ENCODE assay signal across 32 mouse cellular contexts in the genomic region with DNA sequence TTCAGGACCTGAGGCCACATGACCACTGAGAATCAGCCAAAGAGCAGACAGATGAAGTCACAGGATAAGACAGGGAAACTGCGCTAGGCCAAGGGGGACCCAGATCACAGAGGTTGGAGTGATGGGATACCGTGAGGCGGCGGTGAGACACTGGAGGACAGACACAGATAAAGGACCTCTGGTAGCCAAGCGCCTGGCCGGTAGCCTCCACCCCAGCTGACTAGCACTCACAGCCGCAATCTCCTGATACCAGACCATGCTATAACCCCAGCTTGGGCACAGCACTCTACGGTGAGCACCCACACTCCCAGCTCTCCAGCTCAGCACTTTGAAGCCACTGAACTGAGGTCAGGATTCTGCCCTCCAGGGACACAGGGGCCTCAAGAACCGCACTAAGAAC.
"Had no signal": no experiment of that assay in that cellular context is flagged by ENCODE, and none has a peak within 500 bp of the region (broad histone marks: within the 10 kb centered on the region; RNA-seq: fewer than 3 reads in every experiment).

No protein-coding gene starts in this region.

- H3K36me3 ChIP-seq: heart, embryonic 13.5 days; heart, embryonic 15.5 days; hindbrain, embryonic 10.5 days; hindbrain, embryonic 12.5 days; hindbrain, embryonic 15.5 days; intestine, embryonic 15.5 days; kidney, embryonic 15.5 days had no signal

- ATAC-seq: inflammation-experienced regulatory T-cells, adult 6 months; intestine, embryonic 15.5 days; intestine, embryonic 16.5 days; intestine, postnatal 0 days had no signal

- H3K9me3 ChIP-seq: heart, embryonic 15.5 days; hindbrain, embryonic 15.5 days; intestine, embryonic 15.5 days; kidney, embryonic 15.5 days had no signal

- H3K27ac ChIP-seq: heart, embryonic 15.5 days; hindbrain, embryonic 10.5 days; hindbrain, embryonic 12.5 days; hindbrain, embryonic 13.5 days; hindbrain, embryonic 14.5 days; hindbrain, embryonic 15.5 days; hindbrain, postnatal 0 days; intestine, embryonic 15.5 days; kidney, postnatal 0 days had no signal

- H3K4me3 ChIP-seq: heart, embryonic 13.5 days; heart, embryonic 15.5 days; hindbrain, embryonic 10.5 days; hindbrain, embryonic 12.5 days; hindbrain, embryonic 13.5 days; hindbrain, embryonic 15.5 days; intestine, embryonic 15.5 days; kidney, embryonic 15.5 days; layer of hippocampus, adult 2 months had no signal

- H3K27me3 ChIP-seq: heart, embryonic 15.5 days; hindbrain, embryonic 13.5 days; hindbrain, embryonic 15.5 days; intestine, embryonic 15.5 days; kidney, embryonic 15.5 days had no signal

- H3K4me2 ChIP-seq: heart, embryonic 11.5 days; heart, embryonic 13.5 days; heart, embryonic 15.5 days; hindbrain, embryonic 12.5 days; hindbrain, embryonic 13.5 days; hindbrain, embryonic 14.5 days; hindbrain, embryonic 15.5 days; intestine, embryonic 15.5 days; kidney, embryonic 15.5 days had no signal

- H3K9ac ChIP-seq: heart, embryonic 13.5 days; heart, embryonic 15.5 days; hindbrain, embryonic 12.5 days; hindbrain, embryonic 13.5 days; hindbrain, embryonic 14.5 days; hindbrain, embryonic 15.5 days; intestine, embryonic 15.5 days; kidney, embryonic 15.5 days had no signal

- DNase-seq: heart, postnatal 10 days; heart, postnatal 14 days; heart, postnatal 36 days; heart, postnatal 4 days; kidney, adult 11 months; kidney, adult 18-20 months; kidney, adult 2 months; kidney, adult 8-10 months; kidney, adult 9 months; kidney, postnatal 10 days; kidney, postnatal 14 days; kidney, postnatal 25 days; kidney, postnatal 36 days; kidney, postnatal 4 days; layer of hippocampus, adult 9-11 months; layer of hippocampus, postnatal 36 days had no signal

- H3K4me1 ChIP-seq: hindbrain, embryonic 15.5 days had no signal
